Mouse (Mus musculus) gastrocnemius, postnatal 36 days (tissue): ENCODE results near the gene Trim30a. TPM values are rescaled to one million over a fixed set of nuclear protein-coding genes. Genes with fewer than 3 reads are reported as not detected.
"Not testable (repeated sequence)": the region's sequence is repeated elsewhere in the genome, so short reads cannot be mapped to it uniquely, and the experiment has no call there.

ENCODE experiments used
- DNase-seq, 2 experiments: peaks; one replicate each; pipeline ENCODE4 v3.0.0; 2022
- intact Hi-C: fragments of 180-260 bp; cut with DNase I; formaldehyde crosslinking; loops from one replicate; pipeline ENCODE4 v1.15.1; 2025
- long read RNA-seq, 2 experiments: library from polyadenylated mRNA; stranded (forward); transcript quantifications; one replicate each; pipeline ENCODE4 v2.0.0; 2021
- total RNA-seq, 2 experiments: library from RNA; stranded (reverse); gene quantifications; 2 replicates each; pipeline ENCODE4 v1.2.3; 2021

The Trim30a gene
- 1 to 10 TPM in 1 of 2 experiments, under 1 TPM in 1; 0.77 to 1.2 TPM for total RNA-seq
- long read RNA-seq, experiment 1, partial matches to known transcripts = 0 of 1 reads
- long read RNA-seq, experiment 1, other reads (novel, unspliced or antisense) = 1 of 1 reads
- long read RNA-seq, experiment 2 = 0 reads

DNA sequence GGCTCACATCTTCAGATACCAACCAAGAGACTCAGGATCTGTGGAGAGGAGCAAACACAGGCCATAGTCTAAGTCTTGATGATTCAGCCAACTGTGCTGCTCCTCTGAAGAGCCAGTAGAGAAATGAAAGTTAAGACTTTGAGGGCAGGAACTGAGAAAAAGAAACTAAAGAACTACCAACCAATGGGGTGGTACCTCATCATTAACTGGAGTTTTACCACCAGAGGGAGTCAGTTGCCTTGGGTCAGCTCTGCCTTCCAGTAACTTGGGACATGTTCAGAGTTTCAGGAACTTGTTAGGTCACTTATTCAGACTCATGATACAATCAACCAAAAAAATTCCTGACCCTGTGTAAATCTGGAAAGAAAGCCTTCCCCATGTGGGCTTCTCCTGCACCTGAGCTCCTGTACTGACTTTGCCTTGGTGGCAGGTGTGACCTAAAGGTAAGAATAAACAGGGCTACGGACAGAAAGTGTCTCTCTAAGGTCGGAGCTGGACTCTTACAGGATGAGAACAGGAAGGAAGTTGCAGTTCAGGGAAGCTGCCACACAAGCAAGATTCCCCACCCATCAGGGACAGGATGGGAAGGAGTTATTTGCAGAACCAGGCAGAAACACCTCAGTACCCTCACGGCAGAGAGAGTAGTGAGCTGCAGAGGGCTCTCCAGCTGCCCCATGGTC, at the start of gene Trim30a:
Gene Trim30a, minus strand, starts transcription at position 129 of the 680 bp plus-strand sequence.
- DNase-seq = no peak
- intact Hi-C loops = no loop called here

DNA sequence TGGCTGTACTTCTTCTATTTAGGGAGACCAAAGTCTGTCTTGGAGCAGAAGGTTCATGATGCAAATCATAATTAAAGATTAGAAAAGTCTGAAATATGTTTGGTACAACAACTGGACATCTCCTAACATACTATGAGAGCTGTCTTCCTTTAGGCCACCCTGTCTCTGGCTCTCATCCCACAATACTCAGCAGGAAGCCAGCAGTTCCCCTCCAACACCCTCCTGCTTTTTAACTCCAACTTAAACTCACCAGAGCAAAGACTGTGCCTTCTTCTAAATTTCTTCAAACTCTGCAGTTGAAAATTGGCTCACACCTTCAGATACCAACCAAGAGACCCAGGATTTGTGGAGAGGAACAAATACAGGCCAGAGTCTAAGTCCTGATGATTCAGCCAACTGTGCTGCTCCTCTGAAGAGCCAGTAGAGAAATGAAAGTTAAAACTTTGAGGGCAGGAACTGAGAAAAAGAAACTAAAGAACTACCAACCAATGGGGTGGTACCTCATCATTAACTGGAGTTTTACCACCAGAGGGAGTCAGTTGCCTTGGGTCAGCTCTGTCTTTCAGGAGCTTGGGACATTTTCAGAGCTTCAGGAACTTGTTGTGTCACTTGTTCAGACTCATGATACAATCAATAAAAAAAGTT, 42.5 kb upstream of the Trim30a start, which contains the start of gene Trim30d:
Gene Trim30d, minus strand, starts transcription at position 429 of the 645 bp plus-strand sequence.
- DNase-seq, intact Hi-C loops: not testable (repeated sequence)

DNA sequence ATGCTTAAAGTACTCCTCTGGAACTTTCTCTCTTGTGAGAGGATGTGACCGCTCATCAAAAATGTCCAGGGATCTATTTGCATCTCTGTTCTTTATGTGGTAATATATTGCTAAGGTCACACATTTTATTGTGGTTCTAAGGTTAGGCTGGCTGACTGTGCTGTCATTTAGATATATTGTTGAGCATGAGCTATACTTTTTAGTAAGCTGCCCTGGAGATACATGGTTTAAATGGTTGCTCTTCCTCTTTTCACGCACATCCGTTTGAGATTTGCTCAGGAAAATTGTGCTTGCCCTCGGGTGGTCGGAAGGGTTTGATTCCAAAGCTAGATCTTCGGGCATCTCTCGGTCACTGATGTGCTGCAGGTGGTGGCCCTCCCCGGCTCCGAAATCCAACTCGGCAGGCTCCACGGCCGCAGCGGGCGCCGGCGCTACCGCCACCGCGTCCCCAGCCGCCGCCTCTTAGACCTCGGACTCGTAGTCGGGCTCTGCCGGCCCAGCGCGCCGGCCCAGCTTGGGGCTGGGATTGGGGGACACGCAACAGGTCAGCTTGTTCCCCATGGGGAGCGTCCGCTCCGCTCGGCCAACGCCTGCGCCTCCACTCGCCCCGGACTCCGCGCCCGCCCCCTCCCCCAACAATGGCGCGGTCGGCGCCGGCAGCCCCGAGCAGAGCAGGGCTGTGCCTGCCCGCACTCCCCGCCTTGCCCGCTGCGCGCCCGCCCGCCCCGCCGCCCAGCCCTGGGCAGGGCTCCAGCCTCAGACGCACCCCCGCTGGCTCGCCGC, 36.8 kb upstream of the Trim30a start:
- intact Hi-C loops = no loop called here
- no peak for DNase-seq

DNA sequence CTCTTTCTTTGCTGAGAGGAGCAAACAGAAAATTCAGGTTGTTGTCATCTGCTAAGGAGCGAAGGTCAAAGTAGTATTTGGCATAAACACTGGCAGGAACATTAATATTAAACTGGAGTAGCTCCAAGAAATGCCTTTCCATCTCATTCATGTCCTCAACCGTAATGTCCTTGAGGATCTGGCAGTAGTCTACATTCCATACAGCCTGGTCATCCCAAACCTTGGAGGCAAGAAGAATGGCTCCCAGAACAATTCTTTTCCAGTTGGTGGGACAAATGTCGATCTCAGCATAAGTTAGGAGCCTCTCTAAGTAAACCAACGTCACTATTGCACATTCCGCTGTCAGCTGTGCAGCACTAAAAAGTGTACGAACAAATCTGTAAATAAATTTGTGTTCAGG, 36.2 kb upstream of the Trim30a start:
- intact Hi-C loops, DNase-seq: not testable (repeated sequence)

DNA sequence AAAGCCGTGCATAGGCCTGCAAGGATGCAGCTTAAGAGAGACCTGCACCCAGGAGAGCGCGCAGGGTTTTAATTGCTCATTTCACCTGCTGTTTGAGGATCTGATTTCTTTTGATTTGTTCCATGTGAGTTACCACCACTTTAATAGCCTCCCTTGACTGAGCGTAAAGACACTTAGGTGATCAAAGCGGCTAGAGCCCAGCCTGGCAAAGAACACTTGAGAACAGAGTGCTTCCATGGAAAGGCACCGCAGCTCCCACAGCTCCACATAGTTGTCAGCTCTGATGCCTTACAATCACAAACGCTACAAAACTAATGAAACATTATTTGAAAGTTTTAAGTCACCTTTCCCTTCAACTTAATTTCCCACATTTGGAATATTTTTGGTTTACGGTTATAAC, 34.5 kb upstream of the Trim30a start:
- intact Hi-C loops, DNase-seq: not testable (repeated sequence)

DNA sequence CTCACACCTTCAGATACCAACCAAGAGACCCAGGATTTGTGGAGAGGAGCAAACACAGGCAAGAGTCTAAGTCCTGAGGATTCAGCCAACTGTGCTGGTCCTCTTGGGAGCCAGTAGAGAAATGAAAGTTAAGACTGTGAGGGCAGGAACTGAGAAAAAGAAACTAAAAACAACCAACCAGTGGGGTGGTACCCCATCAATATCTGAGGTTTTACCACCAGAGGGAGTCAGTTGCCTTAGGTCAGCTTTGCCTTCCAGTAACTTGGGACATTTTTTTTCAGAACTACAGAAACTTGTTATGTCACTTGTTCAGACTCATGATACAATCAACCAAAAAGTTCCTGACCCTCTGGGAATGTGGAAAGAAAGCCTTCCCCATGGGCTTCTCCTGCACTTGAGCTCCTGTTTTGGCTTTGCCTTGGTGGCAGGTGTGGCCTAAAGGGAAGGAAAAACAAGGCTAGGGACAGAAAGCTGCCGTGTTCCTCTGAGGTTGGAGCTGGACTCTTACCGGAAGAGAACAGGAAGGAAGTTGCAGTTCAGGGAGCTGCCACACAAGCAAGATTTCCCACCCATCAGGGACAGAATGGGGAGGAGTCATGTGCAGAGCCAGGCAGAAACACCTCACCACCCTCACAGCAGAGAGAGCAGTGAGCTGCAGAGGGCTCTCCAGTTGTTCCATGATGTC, 18.9 kb downstream of the Trim30a start:
- DNase-seq = no peak
- intact Hi-C loops = no loop called here

DNA sequence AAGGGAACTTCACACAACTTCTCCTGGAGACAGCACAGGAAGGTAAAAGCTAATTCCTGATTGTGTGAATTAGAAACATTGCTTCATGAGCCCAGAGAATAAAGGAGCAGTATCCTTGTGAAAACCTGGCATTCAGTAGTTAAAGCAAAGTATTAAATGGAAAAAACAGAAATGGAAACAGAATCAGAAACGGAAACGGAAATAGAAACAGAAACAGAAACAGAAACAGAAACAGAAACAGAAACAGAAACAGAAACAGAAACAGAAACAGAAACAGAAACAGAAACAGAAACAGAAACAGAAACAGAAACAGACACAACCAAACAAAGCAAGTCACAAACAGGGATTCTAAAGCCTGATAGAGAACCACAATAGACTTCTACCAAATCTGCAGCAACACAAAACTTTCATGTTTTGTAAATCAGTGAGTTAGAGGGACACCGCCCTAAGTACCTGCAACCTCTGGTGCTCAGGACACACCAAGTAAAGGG, 60.5 kb downstream of the Trim30a start:
- no peak for DNase-seq
- intact Hi-C loops = no loop called here

DNA sequence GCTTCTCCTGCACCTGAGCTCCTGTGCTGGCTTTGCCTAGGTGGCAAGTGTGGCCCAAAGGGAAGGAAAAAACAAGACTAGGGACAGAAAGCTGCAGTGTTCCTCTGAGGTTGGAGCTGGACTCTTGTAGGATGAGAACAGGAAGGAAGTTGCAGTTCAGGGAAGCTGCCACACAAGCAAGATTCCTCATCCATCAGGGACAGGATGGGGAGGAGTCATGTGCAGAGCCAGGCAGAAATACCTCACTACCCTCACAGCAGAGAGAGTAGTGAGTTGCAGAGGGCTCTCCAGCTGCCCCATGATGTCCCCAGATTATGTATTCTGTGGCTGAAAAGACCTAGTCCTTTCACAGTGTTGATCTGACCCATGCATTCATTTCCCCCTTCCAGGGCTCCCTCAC, 63.9 kb downstream of the Trim30a start:
- intact Hi-C loops = no loop called here
- no peak for DNase-seq

DNA sequence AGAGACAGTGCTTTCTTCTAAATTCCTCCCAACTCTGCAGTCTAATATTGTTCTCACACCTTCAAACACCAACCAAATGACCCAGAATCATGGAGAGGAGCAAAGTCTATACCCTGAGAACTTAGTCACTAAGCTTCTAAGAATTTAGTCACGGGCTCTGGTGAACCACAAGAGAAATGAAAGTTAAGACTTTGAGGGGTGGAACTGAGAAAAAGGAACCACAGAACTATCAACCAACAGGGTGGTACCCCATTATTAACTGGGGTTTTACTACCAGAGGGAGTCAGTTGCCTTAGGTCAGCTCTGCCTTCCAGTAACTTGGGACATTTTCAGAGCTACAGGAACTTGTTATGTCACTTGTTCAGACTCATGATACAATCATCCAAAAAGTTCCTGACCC, 64.3 kb downstream of the Trim30a start, which contains the start of gene Trim30c:
Gene Trim30c, minus strand, starts transcription at position 140 of the 400 bp plus-strand sequence.
- DNase-seq = no peak
- intact Hi-C loops = no loop called here

DNA sequence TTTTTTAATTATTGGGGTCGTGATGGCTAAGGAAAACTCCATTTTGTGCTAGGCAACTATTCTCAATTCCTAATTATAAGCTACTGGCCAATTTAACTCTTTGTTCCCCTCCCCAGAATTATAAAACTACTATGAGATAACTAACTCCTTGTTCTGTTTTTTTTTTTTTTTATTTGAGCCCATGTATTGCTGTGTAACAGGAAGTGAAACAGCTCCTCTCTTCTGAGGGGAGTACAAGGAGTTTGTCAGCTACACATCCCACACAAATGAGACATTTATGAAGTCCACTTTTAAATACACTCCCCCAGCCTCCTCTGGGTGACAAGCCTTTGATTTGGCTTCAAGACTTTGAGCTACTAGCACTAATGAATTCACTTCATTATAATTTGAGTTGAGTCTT, 66.5 kb downstream of the Trim30a start:
- intact Hi-C loops = no loop called here

DNA sequence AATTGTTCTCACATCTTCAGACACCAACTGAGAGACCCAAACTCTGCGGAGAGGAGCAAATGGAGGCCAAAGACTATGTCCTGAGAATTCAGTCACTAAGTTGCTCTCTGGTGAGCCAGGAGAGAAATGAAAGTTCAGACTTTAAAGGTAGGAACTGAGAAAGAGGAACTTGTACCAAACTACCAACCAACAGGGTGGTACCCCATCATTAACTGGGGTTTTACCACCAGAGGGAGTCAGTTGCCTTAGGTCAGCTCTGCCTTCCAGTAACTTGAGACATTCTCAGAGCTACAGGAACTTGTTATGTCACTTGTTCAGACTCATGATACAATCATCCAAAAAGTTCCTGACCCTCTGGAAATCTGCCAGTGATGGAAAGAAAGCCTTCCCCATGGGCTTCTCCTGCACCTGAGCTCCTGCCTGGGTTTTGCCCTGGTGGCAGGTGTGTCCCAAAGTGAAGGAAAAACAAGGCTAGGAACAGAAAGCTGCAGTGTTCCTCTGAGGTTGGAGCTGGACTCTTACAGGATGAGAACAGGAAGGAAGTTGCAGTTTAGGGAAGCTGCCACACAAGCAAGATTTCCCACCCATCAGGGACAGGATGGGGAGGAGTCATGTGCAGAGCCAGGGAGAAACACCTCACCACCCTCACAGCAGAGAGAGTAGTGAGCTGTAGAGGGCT, 95.1 kb downstream of the Trim30a start, which contains the start of gene Trim30b:
Gene Trim30b, minus strand, starts transcription at position 149 of the 679 bp plus-strand sequence.
- no peak for DNase-seq
- intact Hi-C loops = no loop called here

More for the DNA sequence above, 66.5 kb downstream of the Trim30a start:
- DNase-seq = no peak

DNA sequence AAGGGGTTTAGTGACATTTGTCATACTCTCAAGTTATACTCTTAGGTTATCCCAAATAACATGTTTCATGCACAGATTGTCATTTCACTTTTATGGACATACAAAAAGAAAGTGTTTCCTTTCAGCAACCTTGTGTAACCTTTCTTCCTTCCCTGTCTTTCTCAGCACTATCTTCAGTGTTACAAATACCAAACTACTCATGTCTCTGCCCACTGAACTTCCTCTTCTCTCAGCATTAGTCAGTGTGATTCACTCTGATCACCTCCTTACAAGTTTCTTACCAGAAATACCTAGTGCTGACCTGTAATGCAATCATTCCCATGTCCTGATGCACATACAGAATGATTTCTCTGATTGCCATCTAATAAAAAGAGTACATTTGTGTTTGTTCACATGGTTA, 98.7 kb downstream of the Trim30a start:
- no peak for DNase-seq
- intact Hi-C loops = no loop called here

Other genes starting within 250 kb of the Trim30a start
- under 1 TPM in 1 of 2 experiments, not detected in 1; 0.20 TPM for gene Trim6, start 246.4 kb downstream of the Trim30a start, total RNA-seq
- 1 to 10 TPM in 1 of 2 experiments, under 1 TPM in 1; 0.67 to 1.4 TPM for gene Trim34a, start 220.7 kb downstream of the Trim30a start, total RNA-seq
- under 1 TPM; 0.62 to 0.66 TPM for gene Trim5, start 177.1 kb downstream of the Trim30a start, total RNA-seq
- 1 to 10 TPM; 2.3 to 2.4 TPM for gene Trim12a, start 149.7 kb downstream of the Trim30a start, total RNA-seq
- gene Trim34b, start 135.7 kb downstream of the Trim30a start, total RNA-seq = under 1 TPM in 1 of 2 experiments, not detected in 1; 0.39 TPM
- gene Trim12c, start 111.8 kb downstream of the Trim30a start, total RNA-seq = 1 to 10 TPM; 1.8 to 2.0 TPM
- not detected for gene Trim30b, start 95.3 kb downstream of the Trim30a start, total RNA-seq
- not detected for gene Trim30c, start 64.4 kb downstream of the Trim30a start, total RNA-seq
- under 1 TPM; 0.20 to 0.30 TPM for gene Trim30d, start 42.7 kb upstream of the Trim30a start, total RNA-seq
- gene Olfr651, start 84.9 kb upstream of the Trim30a start, total RNA-seq = not detected
- gene Olfr652, start 95.7 kb upstream of the Trim30a start, total RNA-seq = not detected
- not detected for gene Olfr653, start 112.1 kb upstream of the Trim30a start, total RNA-seq
- not detected for gene Olfr654, start 121.8 kb upstream of the Trim30a start, total RNA-seq
- not detected for gene Olfr655, start 136.6 kb upstream of the Trim30a start, total RNA-seq
- not detected for gene Olfr656, start 148.8 kb upstream of the Trim30a start, total RNA-seq
- gene Olfr657, start 159.6 kb upstream of the Trim30a start, total RNA-seq = not detected
- not detected for gene Olfr658, start 182.1 kb upstream of the Trim30a start, total RNA-seq
- gene Olfr659, start 201.6 kb upstream of the Trim30a start, total RNA-seq = not detected
- gene Olfr661, start 221.3 kb upstream of the Trim30a start, total RNA-seq = not detected